Mouse (Mus musculus) heart, embryonic 15.5 days (tissue): ENCODE results near the gene Ildr1. TPM values are rescaled to one million over a fixed set of nuclear protein-coding genes. Genes with fewer than 3 reads are reported as not detected.

Source experiments
- ATAC-seq: fragments of 200-750 bp; cut with Nextera tagmentation; replicated peaks from 2 replicates; pipeline ENCODE4 v1.8.0; 2017; ENCODE audit warnings: low read depth, moderate TSS enrichment; ENCODE audit not compliant: insufficient number of reproducible peaks, insufficient read depth, low FRiP score
- H3K27ac ChIP-seq: fragments of 300-500 bp; sonication (generic); 2 replicates; pipeline ENCODE4 v1.5.1; 2015; ENCODE audit warnings: mild to moderate bottlenecking, inconsistent platforms
- H3K27me3 ChIP-seq: fragments of 300-500 bp; sonication (generic); 2 replicates; pipeline ENCODE4 v1.6.1; 2015; ENCODE audit warnings: inconsistent platforms
- H3K36me3 ChIP-seq: fragments of 300-500 bp; sonication (generic); 2 replicates; pipeline ENCODE4 v1.6.1; 2015; ENCODE audit warnings: mild to moderate bottlenecking, inconsistent platforms
- H3K4me1 ChIP-seq: fragments of 300-500 bp; sonication (generic); replicated peaks from 2 replicates; pipeline ENCODE4 v1.6.1; 2015; ENCODE audit warnings: inconsistent platforms
- H3K4me2 ChIP-seq: fragments of 300-500 bp; sonication (generic); 2 replicates; pipeline ENCODE4 v1.6.1; 2015; ENCODE audit warnings: inconsistent platforms, mild to moderate bottlenecking, moderate library complexity
- H3K4me3 ChIP-seq: fragments of 300-500 bp; sonication (generic); 2 replicates; pipeline ENCODE4 v1.5.1; 2015; ENCODE audit warnings: mild to moderate bottlenecking, inconsistent platforms
- H3K9ac ChIP-seq: fragments of 300-500 bp; sonication (generic); 2 replicates; pipeline ENCODE4 v1.6.1; 2015; ENCODE audit warnings: mild to moderate bottlenecking, inconsistent platforms
- H3K9me3 ChIP-seq: fragments of 300-500 bp; sonication (generic); replicated peaks from 2 replicates; pipeline ENCODE4 v1.6.1; 2016; ENCODE audit warnings: inconsistent platforms
- WGBS: fragments of 180-500 bp; shearing (Covaris S2); methylation state at CpG from one replicate; pipeline ENCODE4 v1.1.7; 2015; ENCODE audit warnings: mixed read lengths; 5-methylcytosine and 5-hydroxymethylcytosine counted together
- polyA plus RNA-seq: library from polyadenylated mRNA; unstranded; fragments of >200 nt; fragmentation: Nextera tagmentation; extraction: Ambion mirVana; gene quantifications from 2 replicates; pipeline ENCODE4 v1.2.1, GENCODE M21; 2015

Ildr1 gene
- polyA plus RNA-seq: 0.34 and 0.99 TPM in 2 replicates

DNA sequence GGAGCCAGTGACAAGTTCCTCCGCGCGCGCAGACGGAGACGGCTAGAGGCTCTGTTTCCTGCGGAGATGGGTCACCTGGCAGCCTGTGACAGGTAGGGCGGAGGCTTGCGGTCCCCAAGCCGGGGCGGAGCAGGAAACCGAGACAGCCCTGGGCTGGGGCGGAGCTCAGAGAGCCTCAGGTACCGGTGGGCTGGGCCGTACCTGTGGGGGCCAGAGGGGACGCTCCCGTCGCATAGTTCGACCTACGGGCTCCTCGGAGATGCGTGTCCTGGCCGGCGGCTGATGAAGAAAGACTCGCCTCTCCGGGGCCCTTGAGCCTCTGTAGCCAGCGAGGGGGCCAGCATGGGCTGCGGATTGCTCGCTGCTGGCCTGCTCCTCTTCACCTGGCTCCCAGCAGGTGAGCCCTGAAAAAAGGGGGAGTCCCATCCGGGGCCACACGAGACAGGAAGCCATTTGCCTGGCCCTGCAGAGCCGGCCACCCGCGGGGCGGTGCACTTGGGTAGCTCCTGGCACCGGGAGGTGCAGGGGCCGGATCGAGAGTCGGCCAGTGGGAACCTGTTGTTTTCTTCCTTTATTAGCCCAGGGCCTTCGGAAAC, at the start of gene Ildr1:
Gene Ildr1 (plus strand): TSS at position 161 of the 596 bp plus-strand sequence.
- Histone ChIP-seq H3K4me3 (peak within 1 kb of the TSS; percentile 54), H3K4me1 (peaks cover 6% of the 10 kb centered on the region), H3K9me3 (no peaks in the 10 kb centered on the region), H3K27me3 (peaks cover 16% of the 10 kb centered on the region), H3K36me3 (no peaks in the 10 kb centered on the region), H3K27ac (no peak within 1 kb of the TSS), H3K4me2 (peak within 1 kb of the TSS; percentile 92), H3K9ac (peak within 1 kb of the TSS; percentile 50)
- 3% methylated on average over 40 of the region's 40 CpGs for WGBS
- ATAC-seq: no peak; the same call in 1 of the 2 replicates

DNA sequence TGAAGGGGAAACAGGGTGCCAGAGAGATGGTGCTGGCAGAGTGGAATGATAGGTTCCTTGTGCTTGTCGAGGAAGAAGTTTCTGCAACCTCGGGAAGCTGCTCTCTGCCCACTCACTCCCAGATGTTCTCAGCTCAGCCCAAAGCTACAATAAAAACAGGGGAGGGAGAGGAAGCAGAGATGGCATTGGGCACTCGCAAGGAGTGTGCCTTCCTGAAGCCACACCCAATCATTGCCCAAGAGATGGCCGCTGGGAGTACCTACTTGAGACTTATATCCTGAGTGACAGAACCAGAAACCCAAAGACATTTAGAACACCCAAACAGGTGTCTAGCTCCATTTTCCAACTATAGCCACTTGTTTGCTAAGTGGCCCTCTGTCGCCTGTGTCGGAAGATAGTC, 48.7 kb upstream of the Ildr1 start:
- Histone ChIP-seq H3K4me1 (no peaks in the 10 kb centered on the region), H3K9ac (no peak overlapping the region), H3K27me3 (no peaks in the 10 kb centered on the region), H3K9me3 (no peaks in the 10 kb centered on the region), H3K36me3 (no peaks in the 10 kb centered on the region), H3K27ac (no peak overlapping the region), H3K4me3 (no peak overlapping the region), H3K4me2 (no peak overlapping the region)
- 76% methylated on average over 6 of the region's 6 CpGs for WGBS
- no peak for ATAC-seq

DNA sequence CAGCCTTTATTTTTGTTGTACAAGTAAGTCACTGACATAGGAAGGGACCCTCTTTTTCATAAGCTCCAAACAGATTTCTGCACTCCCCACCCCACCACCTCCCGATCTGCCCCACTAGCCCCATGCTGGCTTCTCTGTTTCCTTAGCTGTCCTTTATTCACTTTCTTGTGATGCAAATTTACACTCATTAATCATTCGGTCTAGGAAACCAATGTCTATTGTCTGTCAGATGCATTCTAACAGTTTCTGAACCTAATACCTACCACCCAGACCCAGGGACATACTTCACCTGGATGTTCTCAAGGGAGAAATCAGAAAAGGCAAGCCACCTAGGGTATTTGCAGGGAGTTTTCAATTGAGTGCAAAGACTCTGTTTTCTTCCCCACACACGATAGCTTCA, 44.5 kb upstream of the Ildr1 start:
- Histone ChIP-seq H3K4me3 (no peak overlapping the region), H3K27ac (no peak overlapping the region), H3K36me3 (no peaks in the 10 kb centered on the region), H3K9ac (no peak overlapping the region), H3K9me3 (no peaks in the 10 kb centered on the region), H3K4me2 (no peak overlapping the region), H3K27me3 (no peaks in the 10 kb centered on the region), H3K4me1 (no peaks in the 10 kb centered on the region)
- no peak for ATAC-seq
- 64% methylated on average over 3 of the region's 3 CpGs for WGBS

DNA sequence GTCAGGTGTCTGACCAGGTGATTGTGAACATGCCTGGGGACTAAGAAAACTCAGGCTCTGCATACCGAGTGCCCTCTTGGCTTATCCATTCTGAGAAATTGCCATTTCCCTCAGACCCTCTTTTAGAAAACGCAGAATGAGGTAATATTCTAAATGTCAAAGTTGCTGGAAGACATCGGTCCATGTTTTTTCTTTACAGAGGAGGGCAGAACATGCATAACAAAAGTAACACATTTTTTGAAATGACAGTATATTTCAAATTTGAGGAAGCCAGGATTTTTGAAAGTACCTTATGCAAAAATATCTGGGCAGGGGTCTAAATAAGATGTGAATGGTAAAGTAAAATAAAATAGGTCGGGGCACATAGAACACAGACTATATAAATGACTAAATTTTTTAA, 43.3 kb upstream of the Ildr1 start:
- no peak for ATAC-seq
- H3K9ac ChIP-seq: no peak overlapping the region
- no peaks in the 10 kb centered on the region for H3K9me3 ChIP-seq
- WGBS: 80% methylated on average over 4 of the region's 4 CpGs
- no peak overlapping the region for H3K4me3 ChIP-seq
- H3K27me3 ChIP-seq: no peaks in the 10 kb centered on the region
- H3K4me1 ChIP-seq: no peaks in the 10 kb centered on the region
- no peak overlapping the region for H3K4me2 ChIP-seq
- H3K36me3 ChIP-seq: no peaks in the 10 kb centered on the region
- no peak overlapping the region for H3K27ac ChIP-seq

DNA sequence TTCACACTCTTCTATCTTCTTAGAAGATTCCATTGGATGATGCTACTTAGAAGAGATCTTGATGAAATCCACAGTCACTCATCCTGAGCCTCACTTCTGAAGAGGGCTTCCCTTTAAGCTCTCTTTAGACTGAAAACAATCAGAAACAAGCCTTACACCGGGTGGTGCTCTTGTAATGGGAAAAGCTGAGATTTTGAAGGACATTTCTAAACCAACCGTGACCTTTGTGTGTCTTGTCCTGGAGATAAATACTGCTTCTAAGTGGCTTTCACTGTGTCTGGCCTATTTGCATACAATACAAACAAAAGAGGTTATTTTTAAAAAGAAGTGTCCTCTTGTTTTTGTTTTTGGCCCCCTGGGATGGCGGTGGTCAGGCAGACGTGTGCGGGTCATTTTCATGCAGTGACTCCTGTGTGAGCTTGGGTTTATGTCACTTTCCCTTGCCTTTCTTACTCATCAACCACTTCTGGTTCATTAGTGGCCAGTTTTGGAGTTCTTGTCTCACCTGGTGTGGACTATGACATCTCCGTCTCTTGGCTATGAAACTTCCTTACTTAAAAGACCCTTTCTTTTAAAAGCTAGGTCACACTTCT, 42.5 kb upstream of the Ildr1 start:
- Histone ChIP-seq H3K27ac (no peak overlapping the region), H3K36me3 (no peaks in the 10 kb centered on the region), H3K4me3 (no peak overlapping the region), H3K27me3 (no peaks in the 10 kb centered on the region), H3K4me2 (no peak overlapping the region), H3K9me3 (no peaks in the 10 kb centered on the region), H3K9ac (no peak overlapping the region), H3K4me1 (no peaks in the 10 kb centered on the region)
- no peak for ATAC-seq
- 66% methylated on average over 6 of the region's 6 CpGs for WGBS

DNA sequence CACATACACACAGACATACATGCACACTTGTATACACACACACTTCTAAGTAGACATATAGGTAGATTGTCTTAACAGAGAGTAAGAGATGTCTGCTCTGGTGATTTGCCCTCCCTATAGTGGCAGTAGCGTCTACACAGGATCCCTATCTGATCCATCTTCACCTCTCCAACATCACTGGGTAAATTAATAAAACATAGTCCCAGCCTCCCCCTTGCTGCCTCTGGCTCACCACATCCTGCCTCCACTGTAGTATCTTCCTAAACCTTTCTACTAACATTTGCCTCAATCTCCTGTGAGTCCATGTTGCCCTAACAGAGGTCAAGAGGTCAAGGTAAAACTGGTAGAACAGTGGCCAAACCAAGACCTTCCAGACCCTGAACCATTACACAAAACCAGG, 38.6 kb upstream of the Ildr1 start:
- no peak overlapping the region for H3K4me2 ChIP-seq
- ATAC-seq: no peak
- no peak overlapping the region for H3K27ac ChIP-seq
- no peak overlapping the region for H3K4me3 ChIP-seq
- H3K4me1 ChIP-seq: no peaks in the 10 kb centered on the region
- WGBS: 81% methylated on average over 1 of the region's 1 CpGs
- no peaks in the 10 kb centered on the region for H3K27me3 ChIP-seq
- H3K9me3 ChIP-seq: no peaks in the 10 kb centered on the region
- H3K9ac ChIP-seq: no peak overlapping the region
- no peaks in the 10 kb centered on the region for H3K36me3 ChIP-seq

DNA sequence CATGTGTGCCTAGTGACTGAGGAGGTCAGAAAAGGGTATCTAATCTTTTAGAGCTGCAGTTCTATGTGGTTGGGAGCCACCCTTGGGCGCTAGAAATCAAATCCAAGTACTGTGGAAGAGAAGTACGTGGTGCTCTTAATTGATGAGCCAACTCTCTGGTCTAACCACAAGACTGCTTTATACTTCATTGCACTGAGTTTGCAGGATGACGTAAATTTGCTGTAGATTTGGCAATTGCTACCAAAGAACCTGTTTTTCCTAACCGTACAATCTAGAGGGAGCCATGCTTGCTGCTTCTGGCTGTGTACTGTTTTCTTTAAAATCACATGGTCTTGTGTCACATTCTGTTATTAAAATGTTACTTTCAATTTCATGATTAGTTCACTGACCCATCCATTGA, 37.9 kb upstream of the Ildr1 start:
- no peaks in the 10 kb centered on the region for H3K36me3 ChIP-seq
- H3K9ac ChIP-seq: no peak overlapping the region
- no peak overlapping the region for H3K4me2 ChIP-seq
- ATAC-seq: no peak
- H3K9me3 ChIP-seq: no peaks in the 10 kb centered on the region
- H3K4me3 ChIP-seq: no peak overlapping the region
- 78% methylated on average over 4 of the region's 4 CpGs for WGBS
- H3K27me3 ChIP-seq: no peaks in the 10 kb centered on the region
- no peaks in the 10 kb centered on the region for H3K4me1 ChIP-seq
- no peak overlapping the region for H3K27ac ChIP-seq

DNA sequence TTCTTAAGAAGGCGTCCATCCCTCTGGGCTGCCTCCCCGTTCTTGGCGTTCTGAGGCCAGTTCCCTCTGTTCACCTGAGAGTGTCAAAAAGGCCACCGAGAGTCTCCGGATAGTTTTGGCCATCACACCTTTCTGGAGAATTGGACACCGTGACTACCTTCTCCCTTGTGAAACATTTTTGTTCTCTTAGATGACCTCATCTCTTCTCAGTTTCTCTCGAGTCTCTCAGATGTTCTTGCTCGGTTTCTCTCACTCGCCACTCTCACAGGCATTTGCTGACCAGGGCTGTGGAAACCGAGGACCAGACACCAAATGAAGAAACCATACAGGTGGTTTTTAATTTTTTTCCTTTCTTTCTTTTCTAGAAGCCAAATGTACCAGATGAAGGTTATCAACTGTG, 32.4 kb upstream of the Ildr1 start:
- Histone ChIP-seq H3K27me3 (no peaks in the 10 kb centered on the region), H3K36me3 (no peaks in the 10 kb centered on the region), H3K4me3 (no peak overlapping the region), H3K9ac (no peak overlapping the region), H3K4me1 (no peaks in the 10 kb centered on the region), H3K4me2 (no peak overlapping the region), H3K27ac (no peak overlapping the region), H3K9me3 (no peaks in the 10 kb centered on the region)
- 82% methylated on average over 10 of the region's 10 CpGs for WGBS
- no peak for ATAC-seq

DNA sequence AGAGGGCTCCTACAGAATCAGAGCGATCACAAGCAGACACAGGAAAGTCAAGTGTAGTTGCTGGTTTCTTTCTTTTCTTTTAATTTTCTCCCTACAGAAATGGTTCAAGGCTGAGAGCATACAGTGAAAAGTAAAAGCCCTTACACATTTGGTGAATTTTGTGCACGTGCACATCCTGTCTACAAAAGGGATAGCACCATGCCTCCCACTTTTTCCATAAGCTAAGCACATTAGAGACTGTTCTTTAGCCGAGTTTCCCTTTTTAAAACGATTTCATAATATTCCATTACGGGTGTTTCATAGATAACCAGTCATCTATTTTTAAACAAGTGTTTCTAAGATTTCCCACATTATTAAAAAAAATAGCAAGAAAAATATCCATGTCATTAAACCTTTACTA, 30.3 kb upstream of the Ildr1 start:
- Histone ChIP-seq H3K4me3 (no peak overlapping the region), H3K4me2 (no peak overlapping the region), H3K9ac (no peak overlapping the region), H3K9me3 (no peaks in the 10 kb centered on the region), H3K27ac (no peak overlapping the region), H3K27me3 (no peaks in the 10 kb centered on the region), H3K4me1 (no peaks in the 10 kb centered on the region), H3K36me3 (no peaks in the 10 kb centered on the region)
- 68% methylated on average over 5 of the region's 5 CpGs for WGBS
- no peak for ATAC-seq

DNA sequence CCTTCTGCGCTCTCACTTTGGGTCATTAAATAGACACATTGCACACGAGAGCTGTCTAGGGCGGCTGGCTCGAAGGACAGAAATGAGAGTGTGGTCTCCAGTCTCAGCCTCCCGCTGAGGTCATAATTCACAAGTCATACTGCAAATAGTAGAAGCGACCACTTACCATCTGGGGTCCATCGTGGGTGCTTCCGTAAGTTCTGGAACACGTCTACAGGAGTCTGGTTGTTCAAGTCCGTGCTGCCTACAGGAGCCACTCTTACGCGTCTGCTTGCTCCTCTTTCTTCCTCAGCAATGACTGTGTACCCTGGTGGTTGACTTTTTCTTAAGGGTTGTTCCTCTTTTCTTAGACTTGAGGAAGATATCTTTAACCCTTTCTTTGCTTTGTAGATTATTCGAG, 28.0 kb upstream of the Ildr1 start, which contains the start of gene Cd86:
Gene Cd86 (minus strand): TSS at position 300 of the 400 bp plus-strand sequence.
- WGBS: 74% methylated on average over 13 of the region's 13 CpGs
- Histone ChIP-seq H3K4me2 (no peak within 1 kb of the TSS), H3K4me1 (no peaks in the 10 kb centered on the region), H3K9ac (no peak within 1 kb of the TSS), H3K9me3 (no peaks in the 10 kb centered on the region), H3K27ac (no peak within 1 kb of the TSS), H3K36me3 (no peaks in the 10 kb centered on the region), H3K4me3 (no peak within 1 kb of the TSS), H3K27me3 (no peaks in the 10 kb centered on the region)
- no peak for ATAC-seq

DNA sequence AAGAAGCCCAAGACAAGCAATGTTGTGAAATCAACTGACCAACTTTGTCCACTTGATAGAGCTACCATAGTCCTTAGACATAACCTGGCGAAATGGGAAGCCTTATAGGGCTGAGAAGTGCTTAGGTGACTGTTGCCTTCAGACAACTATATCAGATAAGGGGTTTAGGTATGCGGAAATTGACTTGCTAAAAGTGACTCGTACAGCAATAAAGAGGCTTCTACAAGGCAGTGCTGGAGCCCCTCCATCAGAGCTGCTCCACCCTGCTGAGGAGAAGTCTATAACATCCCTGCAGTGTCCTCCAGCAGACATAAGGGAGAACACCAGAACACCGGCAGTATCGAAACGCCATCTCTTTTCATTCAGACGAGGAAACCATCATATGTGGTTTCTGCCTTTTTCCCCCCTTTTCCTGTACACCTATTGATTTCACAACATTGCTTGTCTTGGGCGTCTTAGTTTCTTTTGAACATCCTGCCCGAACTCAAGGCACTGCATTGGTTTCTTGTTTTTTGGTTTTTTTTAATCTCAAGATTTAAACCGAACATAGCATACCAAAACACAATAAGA, 27.2 kb upstream of the Ildr1 start:
- H3K27ac ChIP-seq: no peak overlapping the region
- no peak overlapping the region for H3K4me2 ChIP-seq
- no peak overlapping the region for H3K9ac ChIP-seq
- H3K4me3 ChIP-seq: no peak overlapping the region
- no peak for ATAC-seq
- H3K27me3 ChIP-seq: no peaks in the 10 kb centered on the region
- no peaks in the 10 kb centered on the region for H3K4me1 ChIP-seq
- WGBS: 77% methylated on average over 10 of the region's 10 CpGs
- H3K36me3 ChIP-seq: no peaks in the 10 kb centered on the region
- no peaks in the 10 kb centered on the region for H3K9me3 ChIP-seq

DNA sequence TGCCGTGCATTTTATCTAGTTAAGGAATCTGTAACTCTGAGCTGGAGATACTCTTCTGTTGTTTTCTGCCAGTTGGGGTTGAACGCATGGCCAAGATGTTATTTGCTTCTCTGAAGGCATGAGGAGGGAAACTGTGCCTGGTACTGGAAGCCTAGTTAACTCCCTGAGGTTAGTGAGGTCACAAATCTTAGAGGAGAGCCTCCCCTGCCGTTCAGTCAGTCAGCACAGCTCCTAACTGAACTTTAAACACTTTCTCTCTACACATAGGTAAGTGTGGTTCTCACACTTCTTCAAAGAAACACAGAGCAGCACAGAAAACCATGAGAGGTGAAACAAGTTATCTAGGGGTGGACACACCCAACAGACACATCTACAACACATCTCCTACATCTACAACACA, 23.2 kb upstream of the Ildr1 start:
- Histone ChIP-seq H3K36me3 (no peaks in the 10 kb centered on the region), H3K27me3 (no peaks in the 10 kb centered on the region), H3K27ac (no peak overlapping the region), H3K4me1 (no peaks in the 10 kb centered on the region), H3K9ac (no peak overlapping the region), H3K4me3 (no peak overlapping the region), H3K9me3 (no peaks in the 10 kb centered on the region), H3K4me2 (no peak overlapping the region)
- WGBS: 79% methylated on average over 3 of the region's 3 CpGs
- no peak for ATAC-seq
